Mouse (Mus musculus) CH12.LX (cell line): Measurements from ENCODE around the gene Ptma. TPM values are rescaled to one million over a fixed set of nuclear protein-coding genes. Genes with fewer than 3 reads are reported as not detected.

ENCODE experiments used
- DNase-seq: peaks from one replicate; pipeline ENCODE4 v3.0.0-alpha.2; 2013; ENCODE audit errors: extremely low read depth
- H3K27ac ChIP-seq: 2 replicates; pipeline ENCODE4 v1.5.1; 2012; ENCODE audit warnings: low read depth, mild to moderate bottlenecking, control low read depth, moderate library complexity; ENCODE audit not compliant: insufficient read depth
- H3K27me3 ChIP-seq: replicated peaks from 2 replicates; pipeline ENCODE3; 2012; ENCODE audit warnings: inconsistent platforms
- H3K36me3 ChIP-seq, 2 experiments: replicated peaks in 1 of 2; 2 replicates each; pipeline versions ENCODE3 to v1.6.1; 2012; ENCODE audit warnings: inconsistent platforms in 1 of 2, low read length in 1 of 2, mild to moderate bottlenecking in 1 of 2, mixed read lengths in 1 of 2, moderate library complexity in 1 of 2; ENCODE audit not compliant: control insufficient read depth in 1 of 2, insufficient read depth in 1 of 2
- H3K4me1 ChIP-seq, 2 experiments: 2 replicates each; pipeline ENCODE4 v1.6.1; 2012; ENCODE audit warnings: inconsistent platforms in 1 of 2, moderate library complexity in 1 of 2; ENCODE audit not compliant: insufficient read depth in 2 of 2, control insufficient read depth in 1 of 2
- H3K4me2 ChIP-seq: 2 replicates; pipeline ENCODE4 v1.6.1; 2012; ENCODE audit warnings: low read depth, mild to moderate bottlenecking, control low read depth; ENCODE audit not compliant: poor library complexity, insufficient read depth, severe bottlenecking
- H3K4me3 ChIP-seq, 3 experiments: fragments of 150-350 bp in 1 of 3; sonication (generic) in 1 of 3; replicated peaks in 1 of 3; 2 replicates each; pipeline versions ENCODE3 to v1.5.1; 2011 to 2012; ENCODE audit warnings: low read depth in 2 of 3, low read length in 2 of 3, mild to moderate bottlenecking in 2 of 3, moderate library complexity in 2 of 3, control low read depth in 1 of 3, improper control_type of control experiment in 1 of 3, inconsistent platforms in 1 of 3, mixed read lengths in 1 of 3; ENCODE audit not compliant: poor library complexity in 1 of 3
- H3K79me2 ChIP-seq: replicated peaks from 2 replicates; pipeline ENCODE4 v1.6.1; 2012; ENCODE audit warnings: mild to moderate bottlenecking, moderate library complexity; ENCODE audit not compliant: control insufficient read depth, poor library complexity, insufficient read depth, severe bottlenecking; ENCODE audit errors: extremely low read depth
- H3K9ac ChIP-seq: 2 replicates; pipeline ENCODE4 v1.6.1; 2012; ENCODE audit warnings: low read depth, mild to moderate bottlenecking, control low read depth, moderate library complexity; ENCODE audit not compliant: insufficient read depth
- H3K9me3 ChIP-seq: replicated peaks from 2 replicates; pipeline ENCODE3; 2012; ENCODE audit warnings: low read length, inconsistent platforms, mixed read lengths
- BHLHE40 ChIP-seq: IDR thresholded peaks from 2 replicates; pipeline ENCODE4 v1.6.1; 2011; ENCODE audit warnings: mild to moderate bottlenecking, low read depth, low read length, improper control_type of control experiment
- CHD1 ChIP-seq: IDR thresholded peaks from 2 replicates; pipeline ENCODE4 v1.6.1; 2012; ENCODE audit warnings: low read depth, low read length, improper control_type of control experiment, inconsistent platforms
- CHD2 ChIP-seq: IDR thresholded peaks from 2 replicates; pipeline ENCODE4 v1.6.1; 2011; ENCODE audit warnings: low read length, improper control_type of control experiment
- CTCF ChIP-seq, 2 experiments: IDR thresholded peaks in 1 of 2; conservative IDR thresholded peaks in 1 of 2; 2 replicates each; pipeline ENCODE4 v1.5.1; 2011 to 2012; ENCODE audit warnings: low read depth in 2 of 2, low read length in 2 of 2, improper control_type of control experiment in 1 of 2, inconsistent platforms in 1 of 2, mild to moderate bottlenecking in 1 of 2, moderate library complexity in 1 of 2
- E2F4 ChIP-seq: IDR thresholded peaks from 2 replicates; pipeline ENCODE4 v1.6.1; 2011; ENCODE audit warnings: low read depth, low read length, improper control_type of control experiment; ENCODE audit not compliant: insufficient replicate concordance
- ELF1 ChIP-seq: IDR thresholded peaks from 2 replicates; pipeline ENCODE4 v1.6.1; 2014; ENCODE audit warnings: low read depth, mild to moderate bottlenecking, inconsistent platforms, low read length, improper control_type of control experiment
- EP300 ChIP-seq: IDR thresholded peaks from 2 replicates; pipeline ENCODE4 v1.6.1; 2011; ENCODE audit warnings: low read length, improper control_type of control experiment
- ETS1 ChIP-seq: conservative IDR thresholded peaks from 2 replicates; pipeline ENCODE4 v1.6.1; 2012; ENCODE audit warnings: low read depth, mild to moderate bottlenecking, inconsistent platforms, low read length, improper control_type of control experiment, moderate library complexity
- GABPA ChIP-seq: IDR thresholded peaks from 2 replicates; pipeline ENCODE4 v1.6.1; 2012; ENCODE audit warnings: low read depth, low read length, improper control_type of control experiment, inconsistent platforms; ENCODE audit not compliant: insufficient replicate concordance
- HCFC1 ChIP-seq: IDR thresholded peaks from 2 replicates; pipeline ENCODE4 v1.6.1; 2012; ENCODE audit warnings: low read depth, mild to moderate bottlenecking, inconsistent platforms, low read length, improper control_type of control experiment
- IRF4 ChIP-seq: IDR thresholded peaks from 2 replicates; pipeline ENCODE4 v1.6.1; 2014; ENCODE audit warnings: low read depth, mild to moderate bottlenecking, inconsistent platforms, low read length, improper control_type of control experiment
- JUN ChIP-seq: IDR thresholded peaks from 2 replicates; pipeline ENCODE4 v1.6.1; 2011; ENCODE audit warnings: low read depth, mild to moderate bottlenecking, low read length, improper control_type of control experiment, moderate library complexity; ENCODE audit not compliant: insufficient read depth
- JUND ChIP-seq: conservative IDR thresholded peaks from 2 replicates; pipeline ENCODE4 v1.6.1; 2011; ENCODE audit warnings: low read depth, low read length, improper control_type of control experiment
- KAT2A ChIP-seq: IDR thresholded peaks from 2 replicates; pipeline ENCODE4 v1.6.1; 2012; ENCODE audit warnings: low read length, improper control_type of control experiment, inconsistent platforms; ENCODE audit not compliant: insufficient replicate concordance
- MAFK ChIP-seq: IDR thresholded peaks from 2 replicates; pipeline ENCODE4 v1.6.1; 2011; ENCODE audit warnings: low read length, improper control_type of control experiment; ENCODE audit not compliant: insufficient replicate concordance
- MAX ChIP-seq: IDR thresholded peaks from 2 replicates; pipeline ENCODE4 v1.6.1; 2011; ENCODE audit warnings: low read length, improper control_type of control experiment
- MAZ ChIP-seq: IDR thresholded peaks from 2 replicates; pipeline ENCODE4 v1.6.1; 2012; ENCODE audit warnings: low read depth, mild to moderate bottlenecking, inconsistent platforms, low read length, improper control_type of control experiment, moderate library complexity
- MEF2A ChIP-seq: IDR thresholded peaks from 2 replicates; pipeline ENCODE4 v1.6.1; 2014; ENCODE audit warnings: low read depth, mild to moderate bottlenecking, inconsistent platforms, low read length, improper control_type of control experiment, borderline replicate concordance
- MXI1 ChIP-seq: IDR thresholded peaks from 2 replicates; pipeline ENCODE4 v1.6.1; 2011; ENCODE audit warnings: mild to moderate bottlenecking, low read depth, low read length, improper control_type of control experiment
- MYC ChIP-seq: IDR thresholded peaks from 2 replicates; pipeline ENCODE4 v1.6.1; 2011; ENCODE audit warnings: low read depth, mild to moderate bottlenecking, improper control_type of control experiment, low read length
- NELFE ChIP-seq: IDR thresholded peaks from 2 replicates; pipeline ENCODE4 v1.6.1; 2011; ENCODE audit warnings: low read depth, low read length, improper control_type of control experiment
- NRF1 ChIP-seq: IDR thresholded peaks from 2 replicates; pipeline ENCODE4 v1.6.1; 2014; ENCODE audit warnings: low read depth, mild to moderate bottlenecking, inconsistent platforms, low read length, improper control_type of control experiment, moderate library complexity
- PAX5 ChIP-seq: IDR thresholded peaks from 2 replicates; pipeline ENCODE4 v1.6.1; 2012; ENCODE audit warnings: low read length, inconsistent platforms, mixed read lengths
- POLR2A ChIP-seq: IDR thresholded peaks from 2 replicates; pipeline ENCODE4 v1.6.1; 2011; ENCODE audit warnings: low read depth, mild to moderate bottlenecking, improper control_type of control experiment, low read length
- POLR2AphosphoS2 ChIP-seq: IDR thresholded peaks from 2 replicates; pipeline ENCODE4 v1.6.1; 2011; ENCODE audit warnings: low read depth, low read length, improper control_type of control experiment
- RAD21 ChIP-seq: IDR thresholded peaks from 2 replicates; pipeline ENCODE4 v1.6.1; 2011; ENCODE audit warnings: low read depth, mild to moderate bottlenecking, low read length, improper control_type of control experiment, moderate library complexity
- RCOR1 ChIP-seq: conservative IDR thresholded peaks from 2 replicates; pipeline ENCODE4 v1.6.1; 2012; ENCODE audit warnings: low read depth, mild to moderate bottlenecking, inconsistent platforms, low read length, improper control_type of control experiment
- SIN3A ChIP-seq: IDR thresholded peaks from 2 replicates; pipeline ENCODE4 v1.6.1; 2012; ENCODE audit warnings: low read length, improper control_type of control experiment, inconsistent platforms
- SMC3 ChIP-seq: IDR thresholded peaks from 2 replicates; pipeline ENCODE4 v1.6.1; 2011; ENCODE audit warnings: low read depth, low read length, improper control_type of control experiment
- TBP ChIP-seq: conservative IDR thresholded peaks from 2 replicates; pipeline ENCODE4 v1.6.1; 2011; ENCODE audit warnings: low read depth, low read length, improper control_type of control experiment
- TCF12 ChIP-seq: IDR thresholded peaks from 2 replicates; pipeline ENCODE4 v1.6.1; 2014; ENCODE audit warnings: low read depth, mild to moderate bottlenecking, inconsistent platforms, low read length, improper control_type of control experiment
- UBTF ChIP-seq: IDR thresholded peaks from 2 replicates; pipeline ENCODE4 v1.6.1; 2012; ENCODE audit warnings: low read depth, mild to moderate bottlenecking, inconsistent platforms, low read length, improper control_type of control experiment, moderate library complexity
- USF1 ChIP-seq: IDR thresholded peaks from 2 replicates; pipeline ENCODE4 v1.6.1; 2014; ENCODE audit warnings: low read depth, mild to moderate bottlenecking, inconsistent platforms, low read length, improper control_type of control experiment
- USF2 ChIP-seq: conservative IDR thresholded peaks from 2 replicates; pipeline ENCODE4 v1.6.1; 2011; ENCODE audit warnings: low read depth, low read length, improper control_type of control experiment
- ZC3H11A ChIP-seq: IDR thresholded peaks from 2 replicates; pipeline ENCODE4 v1.6.1; 2012; ENCODE audit warnings: low read depth, mild to moderate bottlenecking, inconsistent platforms, low read length, improper control_type of control experiment
- ZKSCAN1 ChIP-seq: IDR thresholded peaks from 2 replicates; pipeline ENCODE4 v1.6.1; 2012; ENCODE audit warnings: low read depth, inconsistent platforms, low read length, improper control_type of control experiment, borderline replicate concordance
- ZMIZ1 ChIP-seq: IDR thresholded peaks from 2 replicates; pipeline ENCODE4 v1.6.1; 2012; ENCODE audit warnings: low read depth, mild to moderate bottlenecking, inconsistent platforms, low read length, improper control_type of control experiment
- ZNF384 ChIP-seq: IDR thresholded peaks from 2 replicates; pipeline ENCODE4 v1.6.1; 2012; ENCODE audit warnings: low read depth, low read length, improper control_type of control experiment, inconsistent platforms
- dilution Hi-C: fragments of 300-500 bp; cut with MboI; formaldehyde crosslinking; loops from 2 replicates; pipeline ENCODE4 v1.14.3; 2020; ENCODE audit warnings: low sequenced_read_pairs; ENCODE audit not compliant: extremely low pct_unique_long_range_greater_than_20kb, extremely low pct_ligation_motif_present
- in situ Hi-C: fragments of 300-500 bp; cut with MboI; formaldehyde crosslinking; loops from 3 replicates; pipeline ENCODE4 v1.14.3; 2019; ENCODE audit warnings: low sequenced_read_pairs, low pct_ligation_motif_present, low pct_unique_long_range_greater_than_20kb, mixed read lengths
- polyA plus RNA-seq: library from polyadenylated mRNA; unstranded; fragments of >175 nt; gene quantifications from 2 replicates; pipeline ENCODE4 v1.2.1, GENCODE M21; 2012; ENCODE audit warnings: low read depth; ENCODE audit not compliant: insufficient read length
- total RNA-seq, 2 experiments: library from RNA; depleted of rRNA; stranded (reverse); fragments of 300-350 nt in 1 of 2; fragments of >200 nt in 1 of 2; gene quantifications; 2 replicates each; pipeline ENCODE4 v1.2.3; 2012 to 2014

Gene Ptma
- total and polyA plus RNA-seq, 3 experiments, result 2,835 to 5,324 (median 5,084) TPM

- Histone ChIP-seq H3K27me3 (no peaks in the 10 kb centered on the region), H3K79me2 (peaks cover 45% of the 10 kb centered on the region), H3K4me1 (peaks cover 3 to 30% of the 10 kb centered on the region in 2 experiments; a peak in 3 of 4 replicates), H3K27ac (peak overlapping the region; percentile 36), H3K9me3 (no peaks in the 10 kb centered on the region), H3K36me3 (peaks cover 19 to 38% of the 10 kb centered on the region in 2 experiments), H3K4me2 (peak overlapping the region; percentile 42), H3K9ac (0 out of 2 replicates have a peak overlapping the region, but pooled peaks have one; percentile 1), H3K4me3 (no peak overlapping the region)
- in situ Hi-C loops, result loop anchor here (5.0 kb wide), 1 partner anchor 89 kb away; no protein-coding TSS in a partner anchor
- dilution Hi-C loops, result no loop called here
- no peak for TF ChIP-seq EP300
- TF ChIP-seq ZKSCAN1, result no peak
- no peak for TF ChIP-seq GABPA
- no peak for TF ChIP-seq RCOR1
- TF ChIP-seq PAX5, result no peak
- no peak for TF ChIP-seq USF2
- 0 out of 2 replicates have a peak, but pooled peaks have one; percentile 31 for TF ChIP-seq MAFK
- no peak for TF ChIP-seq UBTF
- no peak for TF ChIP-seq TBP
- no peak for TF ChIP-seq E2F4
- TF ChIP-seq SIN3A, result peak; percentile 10; the same call in 1 of the 2 replicates
- TF ChIP-seq NRF1, result no peak
- peak; percentile 50; the same call in 1 of the 2 replicates for TF ChIP-seq POLR2A
- no peak; the same call in 1 of the 2 replicates for TF ChIP-seq MXI1
- no peak for TF ChIP-seq HCFC1
- no peak for TF ChIP-seq CTCF (conservative IDR thresholded peaks at IDR 0.05 in 1 of 2, IDR thresholded peaks at IDR 0.05 in 1 of 2; ENCODE audit: low read depth in 2 of 2, low read length in 2 of 2)
- no peak for TF ChIP-seq SMC3
- no peak for TF ChIP-seq JUND
- no peak for TF ChIP-seq JUN
- no peak for TF ChIP-seq ZNF384
- TF ChIP-seq ZC3H11A, result no peak
- no peak for TF ChIP-seq USF1
- no peak for TF ChIP-seq MAX
- TF ChIP-seq TCF12, result no peak
- no peak for TF ChIP-seq ETS1
- peak; percentile 32; the same call in 1 of the 2 replicates for TF ChIP-seq IRF4
- TF ChIP-seq CHD1, result no peak
- peak; percentile 43; the same call in 1 of the 2 replicates for TF ChIP-seq NELFE
- peak; percentile 86 for TF ChIP-seq ZMIZ1
- no peak for TF ChIP-seq ELF1
- TF ChIP-seq MEF2A, result 0 out of 2 replicates have a peak, but pooled peaks have one; percentile 8
- no peak for TF ChIP-seq RAD21
- no peak for TF ChIP-seq MYC
- TF ChIP-seq MAZ, result peak; percentile 11; the same call in 1 of the 2 replicates
- peak; percentile 98 for TF ChIP-seq POLR2AphosphoS2
- TF ChIP-seq BHLHE40, result no peak
- TF ChIP-seq KAT2A, result no peak
- peak; percentile 75 for TF ChIP-seq CHD2
- DNase-seq, result peak; percentile 64
These were observed 5.2 kb downstream of the Ptma start for GRCm38 (mm10) chr1:86531547-86532321.
